Mouse (Mus musculus) heart, postnatal 0 days (tissue): ENCODE results near the gene Snx1. TPM values are rescaled to one million over a fixed set of nuclear protein-coding genes. Genes with fewer than 3 reads are reported as not detected.

Source experiments
- ATAC-seq: fragments of 200-750 bp; cut with Nextera tagmentation; 2 replicates; pipeline ENCODE4 v1.8.0; 2017; ENCODE audit warnings: low read depth, moderate number of reproducible peaks, moderate library complexity; ENCODE audit not compliant: insufficient read depth
- DNase-seq: peaks from one replicate; pipeline ENCODE4 v3.0.0-alpha.2; 2016; ENCODE audit warnings: low spot score
- H3K27ac ChIP-seq: fragments of 300-500 bp; sonication (generic); 2 replicates; pipeline ENCODE4 v1.5.1; 2014; ENCODE audit warnings: low read depth, mild to moderate bottlenecking
- H3K27me3 ChIP-seq: fragments of 300-500 bp; sonication (generic); 2 replicates; pipeline ENCODE4 v1.6.1; 2014; ENCODE audit warnings: low read length, mixed read lengths; ENCODE audit not compliant: control insufficient read depth, insufficient read depth
- H3K36me3 ChIP-seq: fragments of 300-500 bp; sonication (generic); replicated peaks from 2 replicates; pipeline ENCODE4 v1.6.1; 2014; ENCODE audit warnings: low read length, mixed read lengths; ENCODE audit not compliant: control insufficient read depth, insufficient read depth
- H3K4me1 ChIP-seq: fragments of 300-500 bp; sonication (generic); 2 replicates; pipeline ENCODE4 v1.6.1; 2014; ENCODE audit warnings: antibody characterized with exemption; ENCODE audit not compliant: control insufficient read depth, insufficient read depth
- H3K4me2 ChIP-seq: fragments of 300-500 bp; sonication (generic); 2 replicates; pipeline ENCODE4 v1.6.1; 2014; ENCODE audit warnings: low read depth, mild to moderate bottlenecking, low read length, moderate library complexity
- H3K4me3 ChIP-seq: fragments of 300-500 bp; sonication (generic); 2 replicates; pipeline ENCODE4 v1.5.1; 2014; ENCODE audit warnings: low read depth, low read length
- H3K9ac ChIP-seq: fragments of 300-500 bp; sonication (generic); replicated peaks from 2 replicates; pipeline ENCODE4 v1.6.1; 2014; ENCODE audit warnings: low read depth, low read length, mixed read lengths
- H3K9me3 ChIP-seq: fragments of 300-500 bp; sonication (generic); replicated peaks from 2 replicates; pipeline ENCODE4 v1.6.1; 2016; ENCODE audit warnings: low read length; ENCODE audit not compliant: control insufficient read depth
- CTCF ChIP-seq: IDR thresholded peaks from 2 replicates; pipeline ENCODE4 v1.5.1; 2016; ENCODE audit warnings: antibody characterized with exemption, control low read depth, low read depth
- EP300 ChIP-seq: IDR thresholded peaks from 2 replicates; pipeline ENCODE4 v1.6.1; 2016; ENCODE audit warnings: antibody characterized with exemption, low read depth
- WGBS: fragments of 180-500 bp; shearing (Covaris S2); extraction: QIAGEN DNeasy Blood & Tissue Kit; methylation state at CpG from one replicate; pipeline ENCODE4 v1.1.7; 2014; 5-methylcytosine and 5-hydroxymethylcytosine counted together
- polyA plus RNA-seq: library from polyadenylated mRNA; unstranded; fragments of >200 nt; fragmentation: Nextera tagmentation; extraction: Ambion mirVana; gene quantifications from 2 replicates; pipeline ENCODE4 v1.2.1, GENCODE M21; 2015
- total RNA-seq: library from RNA; depleted of rRNA; stranded (reverse); fragments of >200 nt; gene quantifications from 2 replicates; pipeline ENCODE4 v1.2.3, GENCODE M21; 2014; ENCODE audit warnings: low replicate concordance; rRNA removed

The Snx1 gene
- total and polyA plus RNA-seq, 2 experiments from 2014 or later: 44.6 to 63.4 TPM

DNA sequence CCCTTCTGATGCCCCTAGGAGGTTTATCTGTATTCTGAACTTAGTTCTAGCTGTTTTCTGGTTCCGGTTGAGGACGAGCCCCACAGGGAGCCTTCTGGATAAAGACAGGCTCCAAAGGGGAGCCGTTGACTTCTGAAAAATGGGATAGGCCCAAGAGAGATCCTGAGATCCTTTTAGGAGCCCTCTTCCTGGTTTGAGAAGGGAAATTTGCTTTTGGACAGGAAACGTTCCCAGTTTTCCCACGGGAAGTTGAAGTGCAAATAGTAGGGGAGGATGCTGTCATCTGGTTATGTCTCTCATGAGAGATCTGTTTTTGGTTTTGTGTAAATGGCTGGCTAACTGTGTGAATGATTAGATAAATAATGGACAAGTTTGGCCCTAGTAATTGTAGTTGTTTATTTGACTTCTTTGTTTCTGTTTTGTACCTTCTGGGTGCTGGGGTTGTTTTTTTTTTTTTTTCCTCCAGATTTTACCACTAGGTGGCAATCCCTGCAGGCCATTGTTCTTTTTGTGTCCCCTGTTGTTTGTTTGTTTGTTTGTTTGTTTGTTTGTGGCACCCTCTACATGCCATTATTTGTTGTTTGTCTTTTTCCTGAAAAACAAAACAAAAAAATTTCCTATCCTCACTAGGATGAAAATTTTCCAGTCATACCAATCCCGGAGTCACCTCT is 76.3 kb downstream of the Snx1 start:
- 58% methylated on average over 6 of the region's 6 CpGs for WGBS
- Histone ChIP-seq H3K27me3 (no peaks in the 10 kb centered on the region), H3K36me3 (no peaks in the 10 kb centered on the region), H3K4me3 (no peak overlapping the region), H3K4me2 (no peak overlapping the region), H3K9me3 (no peaks in the 10 kb centered on the region), H3K4me1 (0 out of 2 replicates have a peak, but pooled peaks cover 3% of the 10 kb centered on the region), H3K27ac (peak overlapping the region; percentile 53), H3K9ac (no peak overlapping the region)
- ATAC-seq: no peak
- DNase-seq: no peak
- TF ChIP-seq CTCF (no peak), EP300 (no peak)

DNA sequence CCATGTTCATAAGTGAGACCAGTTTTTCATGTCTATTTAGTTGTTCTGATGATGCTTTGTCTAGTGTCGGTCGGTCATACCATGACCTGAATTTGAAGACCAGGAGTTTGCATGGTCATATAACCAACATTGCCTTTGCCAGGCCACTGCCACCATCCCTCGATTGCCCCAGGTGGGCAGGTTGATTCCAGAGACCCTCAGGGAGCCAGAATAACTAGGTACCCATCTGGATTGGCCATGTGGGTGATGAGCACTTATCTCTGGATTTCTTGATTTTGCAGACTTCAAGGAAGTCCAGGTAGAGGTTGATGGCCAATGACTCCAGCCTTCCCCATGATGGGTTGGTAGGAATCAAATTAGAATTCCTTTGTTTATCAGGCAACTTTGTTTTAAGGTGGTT is 83.1 kb downstream of the Snx1 start:
- Histone ChIP-seq H3K27ac (no peak overlapping the region), H3K27me3 (no peaks in the 10 kb centered on the region), H3K4me2 (no peak overlapping the region), H3K4me3 (no peak overlapping the region), H3K4me1 (no peaks in the 10 kb centered on the region), H3K9me3 (no peaks in the 10 kb centered on the region), H3K36me3 (peaks cover 30% of the 10 kb centered on the region), H3K9ac (no peak overlapping the region)
- DNase-seq (no peak), ATAC-seq (no peak)
- no peak for TF ChIP-seq CTCF
- TF ChIP-seq EP300: no peak
- WGBS: 95% methylated on average over 3 of the region's 3 CpGs

DNA sequence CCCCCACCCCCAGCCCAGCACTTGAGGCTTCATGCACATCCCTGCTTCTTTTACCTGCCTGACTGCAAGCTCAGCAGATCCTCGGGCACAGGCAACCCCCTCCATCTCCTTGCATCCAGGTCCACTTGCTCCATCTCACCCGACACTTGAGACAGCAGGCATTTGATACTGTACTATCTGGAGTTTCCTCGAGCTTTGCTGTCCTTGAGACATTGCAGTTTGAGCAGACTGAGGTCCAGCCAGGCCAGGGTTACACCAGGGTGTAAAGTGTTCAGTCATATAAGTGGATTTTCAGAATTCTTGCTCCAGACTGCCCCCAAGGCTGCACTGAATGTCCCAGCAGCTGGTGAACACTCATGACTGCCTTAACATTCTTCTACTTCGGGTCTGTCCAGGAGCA is 84.1 kb downstream of the Snx1 start:
- H3K4me2 ChIP-seq: no peak overlapping the region
- DNase-seq (no peak), ATAC-seq (no peak)
- H3K27me3 ChIP-seq: no peaks in the 10 kb centered on the region
- WGBS: 64% methylated on average over 4 of the region's 4 CpGs
- no peaks in the 10 kb centered on the region for H3K4me1 ChIP-seq
- H3K27ac ChIP-seq: no peak overlapping the region
- H3K36me3 ChIP-seq: peaks cover 36% of the 10 kb centered on the region
- H3K4me3 ChIP-seq: no peak overlapping the region
- H3K9me3 ChIP-seq: no peaks in the 10 kb centered on the region
- TF ChIP-seq EP300 (no peak), CTCF (no peak)
- H3K9ac ChIP-seq: no peak overlapping the region

- 72% methylated on average over 3 of the region's 3 CpGs for WGBS
Observed at GRCm38 (mm10) chr9:66040801-66041200, 85.6 kb downstream of the Snx1 start.

DNA sequence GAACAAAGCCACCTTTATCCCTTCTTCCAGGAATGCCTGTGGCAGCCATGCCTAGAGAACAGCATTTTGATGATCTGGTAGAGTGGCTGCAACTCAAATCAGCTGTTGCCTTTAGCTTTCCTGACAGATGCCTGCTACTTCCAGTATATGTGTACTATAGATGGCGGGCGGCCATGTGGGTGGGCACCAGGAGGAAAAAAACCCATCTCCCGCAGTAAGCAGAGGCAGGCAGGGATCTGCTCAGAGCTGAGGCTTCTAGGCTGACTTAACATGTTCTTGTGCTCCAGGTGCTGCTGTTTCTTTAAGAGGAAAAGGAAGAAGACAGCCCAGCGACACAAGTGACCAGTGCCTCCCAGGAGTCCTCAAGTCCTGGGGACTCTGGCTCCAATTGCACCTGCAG is 87.1 kb downstream of the Snx1 start:
- ATAC-seq (no peak), DNase-seq (no peak)
- Histone ChIP-seq H3K9me3 (no peaks in the 10 kb centered on the region), H3K9ac (no peak overlapping the region), H3K27me3 (no peaks in the 10 kb centered on the region), H3K4me2 (no peak overlapping the region), H3K4me1 (no peaks in the 10 kb centered on the region), H3K36me3 (peaks cover 44% of the 10 kb centered on the region), H3K4me3 (no peak overlapping the region), H3K27ac (no peak overlapping the region)
- TF ChIP-seq EP300 (no peak), CTCF (no peak)
- 82% methylated on average over 4 of the region's 4 CpGs for WGBS

More at GRCm38 (mm10) chr9:66040801-66041200, 85.6 kb downstream of the Snx1 start:
- Histone ChIP-seq H3K4me1 (no peaks in the 10 kb centered on the region), H3K9ac (no peak overlapping the region), H3K27ac (no peak overlapping the region), H3K36me3 (peaks cover 44% of the 10 kb centered on the region), H3K4me2 (no peak overlapping the region), H3K27me3 (no peaks in the 10 kb centered on the region), H3K4me3 (no peak overlapping the region), H3K9me3 (no peaks in the 10 kb centered on the region)
- no peak for ATAC-seq
- no peak for TF ChIP-seq EP300
- TF ChIP-seq CTCF: no peak
- DNase-seq: no peak

DNA sequence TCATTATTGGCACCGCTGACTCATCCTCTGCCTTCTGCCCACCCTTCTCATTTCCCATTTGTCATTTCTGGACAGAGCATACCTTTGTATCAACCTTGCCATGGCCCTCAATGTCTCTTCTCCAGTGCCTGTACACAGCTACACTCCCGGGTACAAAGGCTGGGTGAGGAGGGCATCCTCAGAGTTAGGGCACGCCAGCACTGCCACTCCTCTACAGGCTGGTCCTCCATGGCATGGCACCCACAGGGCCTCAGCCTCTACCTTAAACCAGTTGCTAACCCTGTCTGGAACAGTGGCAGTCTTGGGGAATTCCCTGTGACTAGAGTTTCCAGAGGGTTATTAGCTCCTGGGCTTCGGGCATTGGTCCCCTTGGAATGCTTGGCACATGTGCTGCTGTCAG is 87.8 kb downstream of the Snx1 start:
- no peak for DNase-seq
- no peak overlapping the region for H3K9ac ChIP-seq
- ATAC-seq: no peak
- no peaks in the 10 kb centered on the region for H3K4me1 ChIP-seq
- 96% methylated on average over 4 of the region's 4 CpGs for WGBS
- H3K4me2 ChIP-seq: no peak overlapping the region
- H3K36me3 ChIP-seq: peaks cover 47% of the 10 kb centered on the region
- no peak overlapping the region for H3K4me3 ChIP-seq
- H3K27ac ChIP-seq: no peak overlapping the region
- no peaks in the 10 kb centered on the region for H3K27me3 ChIP-seq
- TF ChIP-seq CTCF: no peak
- no peak for TF ChIP-seq EP300
- H3K9me3 ChIP-seq: no peaks in the 10 kb centered on the region

Other genes starting within 250 kb of the Snx1 start
- gene Pclaf, start 236.3 kb downstream of the Snx1 start, total RNA-seq: 19.2 and 27.3 TPM in 2 replicates
- 25.1 and 31.7 TPM in 2 replicates for gene Pclaf, start 236.3 kb downstream of the Snx1 start, polyA plus RNA-seq
- 11.9 and 29.8 TPM in 2 replicates for gene Trip4, start 217.8 kb downstream of the Snx1 start, total RNA-seq
- 15.5 and 17.1 TPM in 2 replicates for gene Trip4, start 217.8 kb downstream of the Snx1 start, polyA plus RNA-seq
- gene Csnk1g1, start 217.7 kb downstream of the Snx1 start, total RNA-seq: 9.9 and 17.1 TPM in 2 replicates
- 5.9 and 6.0 TPM in 2 replicates for gene Csnk1g1, start 217.7 kb downstream of the Snx1 start, polyA plus RNA-seq
- 261 and 277 TPM in 2 replicates for gene Ppib, start 66.4 kb downstream of the Snx1 start, total RNA-seq
- gene Ppib, start 66.4 kb downstream of the Snx1 start, polyA plus RNA-seq: 310 and 323 TPM in 2 replicates
- gene Snx22, start 56.9 kb downstream of the Snx1 start, total RNA-seq: 3.0 TPM in 1 of 2 replicates, not detected in the other
- gene Snx22, start 56.9 kb downstream of the Snx1 start, polyA plus RNA-seq: 0.74 and 0.98 TPM in 2 replicates
- 74.2 and 81.6 TPM in 2 replicates for gene Ciao2a, start within 50 bp of the Snx1 start, total RNA-seq
- 154 and 162 TPM in 2 replicates for gene Ciao2a, start within 50 bp of the Snx1 start, polyA plus RNA-seq
- gene Dapk2, start 31.6 kb upstream of the Snx1 start, total RNA-seq: 2.3 and 3.9 TPM in 2 replicates
- 4.7 and 7.1 TPM in 2 replicates for gene Dapk2, start 31.6 kb upstream of the Snx1 start, polyA plus RNA-seq
- 24.9 and 30.5 TPM in 2 replicates for gene Herc1, start 223.9 kb upstream of the Snx1 start, total RNA-seq
- 9.4 and 11.6 TPM in 2 replicates for gene Herc1, start 223.9 kb upstream of the Snx1 start, polyA plus RNA-seq